Mouse (Mus musculus): Measurements from ENCODE around the gene Frmpd1.

Frmpd1 gene

DNA sequence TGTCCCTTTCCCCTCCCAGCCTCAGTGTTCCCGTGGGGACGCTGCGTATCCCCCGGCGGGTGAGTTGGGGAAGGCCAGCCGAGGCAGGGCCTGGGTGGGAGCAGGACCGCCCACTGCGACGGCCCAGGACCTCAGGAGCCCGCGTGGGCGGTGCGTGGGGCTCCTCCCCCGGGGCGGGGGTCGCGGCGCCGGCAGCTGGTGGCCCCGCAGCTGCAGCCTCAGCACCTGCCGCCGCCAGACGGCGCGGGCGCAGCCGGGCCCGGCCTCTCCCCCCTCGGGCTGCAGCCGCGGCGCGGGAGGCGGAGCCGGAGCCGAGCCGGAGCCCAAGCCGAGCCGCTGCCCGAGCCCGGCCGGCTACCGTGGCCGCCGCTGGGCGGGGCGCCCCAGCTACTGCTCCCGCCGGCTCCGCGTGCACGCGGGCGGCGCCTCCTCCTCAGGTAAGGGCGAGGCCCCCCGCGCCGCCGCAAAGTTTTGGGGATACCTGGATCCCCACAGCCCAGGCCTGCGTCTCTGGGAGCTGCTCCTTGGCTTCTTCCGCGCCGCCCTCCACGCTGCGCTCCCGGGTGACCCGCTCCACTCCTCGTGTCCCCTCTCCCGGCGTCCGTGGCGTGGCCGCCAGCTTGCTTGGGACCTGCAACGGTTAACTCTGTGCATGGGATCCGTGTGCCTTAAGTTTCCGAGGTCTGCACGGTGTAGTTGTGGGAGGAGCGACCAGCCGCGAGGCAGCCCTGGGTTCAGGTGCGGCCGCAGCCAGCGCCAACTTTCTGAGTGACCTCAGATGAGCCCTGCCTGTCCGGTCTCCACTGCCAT is at the start of gene Frmpd1:
Frmpd1 (plus strand) TSS at position 355 of the 810 bp plus-strand sequence.
- CTCF ChIA-PET, result no interaction called here

DNA sequence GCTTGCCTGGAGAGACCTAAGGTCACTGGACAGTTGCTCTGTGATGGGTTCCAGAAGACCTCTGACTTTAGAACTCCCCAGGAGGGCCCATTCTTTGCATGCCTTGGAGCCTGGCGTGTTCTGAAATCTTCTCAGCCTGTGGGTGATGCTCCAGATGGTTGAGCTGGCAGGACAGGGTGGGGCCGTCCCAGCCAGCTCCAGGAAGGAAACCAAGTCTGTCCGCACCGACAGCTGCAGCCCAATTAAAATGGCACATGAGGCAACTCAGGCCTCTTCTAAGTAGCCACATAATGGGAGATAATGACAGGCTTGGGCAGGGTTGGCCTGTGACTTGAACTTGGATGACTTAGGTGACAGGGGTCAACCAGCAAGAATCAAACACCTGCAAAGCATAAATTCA is 47.0 kb upstream of the Frmpd1 start:
- CTCF ChIA-PET, result no interaction called here

DNA sequence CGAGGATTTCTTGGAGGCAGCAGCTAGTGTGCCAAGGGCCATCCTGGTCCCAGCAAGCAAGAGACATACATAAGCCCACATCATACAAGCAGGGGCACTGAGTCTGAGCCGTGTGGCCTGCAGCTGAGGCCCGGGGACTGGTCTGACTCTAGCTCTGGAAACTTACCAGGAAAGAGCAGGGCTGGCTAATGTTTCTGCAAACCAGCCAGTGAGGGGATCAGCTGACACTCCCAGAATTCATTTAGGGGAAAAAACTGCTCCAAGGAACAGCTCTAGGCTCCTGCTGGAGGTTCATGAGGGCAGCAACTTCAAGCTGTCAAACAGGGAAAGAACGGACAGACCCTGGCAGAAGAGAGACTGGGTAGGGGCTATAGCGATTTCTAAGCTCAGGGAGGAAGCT is 42.8 kb upstream of the Frmpd1 start:
- CTCF ChIA-PET, result no interaction called here

DNA sequence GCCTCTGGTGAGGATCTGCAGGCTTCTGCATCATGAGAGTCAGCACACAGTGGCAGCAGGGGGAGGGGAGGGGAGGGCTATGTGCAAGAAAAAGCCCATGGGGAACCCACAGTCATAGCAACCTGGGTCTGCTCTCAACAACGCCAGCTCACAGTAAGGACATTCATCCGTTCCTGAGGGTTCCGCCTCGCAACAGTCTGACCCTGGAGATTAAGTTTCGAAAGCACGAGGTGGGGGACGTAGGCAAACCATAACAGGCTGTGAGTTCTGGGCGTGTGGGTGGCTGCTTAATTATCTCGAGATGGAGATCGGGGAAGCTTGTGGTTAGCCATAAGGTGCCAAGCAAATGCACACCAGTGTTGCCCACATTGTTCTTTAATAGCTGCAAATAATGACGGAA is 42.3 kb upstream of the Frmpd1 start:
- CTCF ChIA-PET, result no interaction called here

DNA sequence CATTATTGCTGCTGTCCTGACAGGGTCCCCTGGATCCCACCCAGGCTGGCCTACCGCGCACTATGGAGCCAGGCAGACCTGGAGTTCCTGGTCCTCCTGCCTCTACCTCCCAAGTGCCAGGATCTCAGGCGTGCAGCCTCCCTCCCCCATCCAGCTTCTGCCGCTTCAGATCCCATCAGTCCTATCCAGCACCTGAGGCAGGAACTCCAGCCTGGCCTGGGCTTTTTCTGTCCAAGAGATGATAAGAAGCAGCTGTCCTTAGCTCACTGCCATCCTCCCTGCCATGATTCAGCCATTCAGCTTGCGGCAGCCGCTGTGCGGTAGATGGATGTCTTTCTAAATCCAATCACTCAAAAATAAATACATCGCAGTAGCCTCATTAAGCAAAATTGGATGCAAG is 41.7 kb upstream of the Frmpd1 start:
- CTCF ChIA-PET, result no interaction called here

DNA sequence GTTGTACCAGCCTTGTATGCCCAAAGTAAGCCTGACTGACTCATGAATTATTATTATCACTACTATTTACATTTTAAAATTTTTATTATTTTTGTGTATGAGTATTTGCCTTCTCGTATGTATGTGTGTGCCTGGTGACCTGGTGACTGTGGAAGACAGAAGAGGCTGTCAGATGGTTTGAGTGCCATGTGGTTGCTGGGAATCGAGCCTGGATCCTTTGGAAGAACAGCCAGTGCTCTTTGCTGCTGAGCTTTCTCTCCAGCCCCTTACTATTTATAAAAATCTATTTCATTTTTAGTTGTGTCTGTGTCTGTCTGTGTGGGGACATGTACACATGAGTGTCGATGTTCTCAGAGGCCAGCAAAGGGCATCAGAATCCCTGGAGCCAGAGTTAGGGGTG is 28.2 kb upstream of the Frmpd1 start:
- CTCF ChIA-PET, result interaction anchor here (0.6 kb wide), 1 partner anchor 9 kb away, joined by 3 read pairs; no protein-coding TSS in a partner anchor

DNA sequence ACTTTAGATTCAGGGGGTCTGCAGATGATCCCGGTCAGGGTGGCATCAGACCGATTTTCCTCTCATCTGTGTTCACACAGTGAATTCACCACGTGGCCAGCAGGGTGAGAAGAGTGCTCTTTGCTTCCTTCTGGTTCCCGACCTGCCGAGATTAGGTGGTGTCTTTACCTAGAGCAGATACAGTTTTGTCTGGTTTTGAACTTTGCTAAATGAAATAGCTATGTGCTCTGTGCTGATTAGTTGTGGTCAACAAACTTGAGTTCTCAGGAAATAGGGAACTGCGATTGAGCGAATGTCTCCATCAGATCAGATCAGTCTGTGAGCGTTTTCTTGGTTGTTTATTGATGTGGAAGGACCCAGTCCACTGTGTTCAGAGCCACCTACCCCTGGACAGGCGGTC is 26.1 kb upstream of the Frmpd1 start:
- CTCF ChIA-PET, result no interaction called here

DNA sequence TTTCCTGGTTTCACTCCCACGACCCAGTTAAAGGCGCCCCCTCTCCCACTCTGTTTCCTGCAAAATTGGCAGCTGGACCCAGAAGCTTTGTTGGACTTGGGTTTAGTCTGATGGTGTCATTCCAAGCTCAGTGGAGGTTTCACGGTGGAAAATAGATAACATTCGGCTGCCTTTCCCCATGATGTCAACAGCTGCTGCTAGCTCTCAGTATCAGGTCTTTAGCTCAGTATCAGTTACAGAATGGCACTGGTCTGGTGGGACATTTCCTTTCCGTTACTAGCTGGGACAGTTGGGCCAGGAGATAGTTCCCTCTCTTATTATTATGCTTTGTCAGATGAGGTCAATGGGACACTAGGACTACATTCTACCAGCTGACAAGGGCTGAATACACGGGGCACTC is 23.9 kb upstream of the Frmpd1 start:
- CTCF ChIA-PET, result no interaction called here

DNA sequence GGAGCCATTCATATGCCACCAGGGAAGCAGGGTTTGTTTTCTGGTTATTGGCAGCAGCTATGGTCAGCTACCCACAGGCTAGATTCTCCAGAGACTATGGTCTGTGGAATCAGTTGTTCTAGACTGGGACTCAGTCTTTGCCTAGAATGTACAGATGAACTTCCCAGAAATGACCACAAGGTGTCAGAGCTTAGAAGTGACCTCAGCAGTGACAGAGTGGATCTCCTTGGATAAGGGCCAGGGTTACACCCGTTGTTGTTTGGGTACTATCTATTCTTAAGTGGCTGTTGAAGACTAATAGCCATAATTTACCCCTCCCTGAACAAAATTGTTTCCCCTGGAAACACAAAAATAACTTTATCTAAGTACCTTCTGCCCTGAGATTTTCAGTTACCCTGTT is 21.0 kb upstream of the Frmpd1 start:
- CTCF ChIA-PET, result no interaction called here

DNA sequence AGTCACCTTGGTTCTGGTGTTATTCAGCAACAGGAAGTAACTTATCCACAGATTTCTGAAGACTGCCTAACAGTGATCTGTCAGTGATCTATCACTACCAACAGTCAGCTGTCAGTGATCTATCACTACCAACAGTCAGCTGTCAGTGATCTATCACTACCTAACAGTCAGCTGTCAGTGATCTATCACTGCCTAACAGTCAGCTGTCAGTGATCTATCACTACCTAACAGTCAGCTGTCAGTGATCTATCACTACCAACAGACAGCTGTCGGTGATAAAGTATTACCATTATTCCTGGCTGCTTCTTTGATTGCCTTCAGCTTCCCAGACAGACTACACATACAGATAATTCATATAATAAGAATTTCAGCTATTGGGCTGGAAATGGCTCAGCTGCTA is 19.2 kb upstream of the Frmpd1 start:
- CTCF ChIA-PET, result interaction anchor here (0.5 kb wide), 1 partner anchor 9 kb away, joined by 3 read pairs; no protein-coding TSS in a partner anchor

DNA sequence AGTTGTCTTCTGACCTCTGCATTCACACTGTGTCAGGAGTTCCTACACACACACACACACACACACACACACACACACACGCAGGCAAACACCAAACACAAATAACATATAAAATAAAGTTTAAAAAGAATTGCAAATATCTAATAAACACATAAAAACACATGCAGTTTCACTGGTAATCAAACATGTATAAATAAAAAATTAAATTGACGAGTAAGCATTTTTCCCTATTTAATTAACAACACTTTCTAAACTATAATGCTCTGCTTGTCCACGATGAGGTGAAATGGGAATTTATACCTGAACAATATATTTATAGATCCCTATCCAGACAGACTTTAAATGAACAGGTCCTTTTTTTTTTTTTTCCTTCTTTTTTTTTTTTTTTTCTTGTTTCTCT is 18.7 kb upstream of the Frmpd1 start:
- CTCF ChIA-PET, result no interaction called here

DNA sequence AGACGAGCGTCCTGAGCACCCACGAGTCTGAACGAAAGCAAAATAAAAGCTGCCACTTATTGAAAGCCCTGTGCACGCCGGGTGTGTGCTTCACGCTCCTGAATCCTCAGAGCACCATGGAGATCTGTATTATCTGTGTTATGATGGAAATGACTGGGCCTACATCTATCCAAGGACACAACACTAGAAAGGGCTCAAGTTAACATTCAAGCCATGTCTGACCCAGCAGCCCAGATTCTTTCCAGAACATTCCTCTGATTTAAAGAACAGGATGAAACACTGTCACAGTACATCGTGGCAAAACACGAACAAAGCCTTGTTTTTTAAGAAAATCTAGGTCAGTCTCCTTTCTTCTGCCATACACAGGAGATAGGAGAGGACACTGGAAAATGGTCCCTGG is 13.3 kb upstream of the Frmpd1 start:
- CTCF ChIA-PET, result no interaction called here

DNA sequence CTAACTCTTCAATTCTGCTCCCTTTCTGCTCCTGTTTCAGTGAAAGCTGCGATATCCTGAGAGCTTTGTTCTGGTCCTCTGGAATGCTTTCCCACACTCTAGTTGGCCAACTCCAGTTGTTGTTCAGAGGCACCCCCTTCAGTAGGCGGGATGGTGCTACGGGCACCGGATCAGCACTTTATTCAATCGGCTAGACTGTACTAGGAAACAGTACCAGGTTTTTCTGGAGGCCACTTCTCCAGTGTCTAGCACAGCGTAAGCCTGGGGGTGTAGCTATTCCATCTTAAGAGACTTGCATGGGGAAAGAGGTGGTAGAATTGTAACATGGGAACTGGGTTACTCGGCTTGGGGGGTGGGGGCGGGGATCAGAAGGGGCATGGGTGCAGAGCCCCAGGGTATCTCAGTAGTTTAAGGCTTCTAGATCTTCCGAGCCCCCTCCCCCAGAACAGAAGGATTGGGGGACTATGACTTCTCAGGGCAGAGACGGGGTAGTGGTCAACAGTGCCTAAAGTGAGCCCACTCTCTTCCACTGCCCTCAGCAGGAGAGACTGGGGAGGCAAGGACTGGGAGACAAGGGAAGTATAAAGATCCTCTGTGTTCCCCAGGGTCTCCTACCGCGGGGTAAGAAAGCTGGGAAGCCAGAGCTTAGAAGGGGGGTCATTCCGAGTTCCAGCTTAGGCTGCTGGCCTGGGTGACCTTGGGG is 706 bp upstream of the Frmpd1 start:
- CTCF ChIA-PET, result no interaction called here

DNA sequence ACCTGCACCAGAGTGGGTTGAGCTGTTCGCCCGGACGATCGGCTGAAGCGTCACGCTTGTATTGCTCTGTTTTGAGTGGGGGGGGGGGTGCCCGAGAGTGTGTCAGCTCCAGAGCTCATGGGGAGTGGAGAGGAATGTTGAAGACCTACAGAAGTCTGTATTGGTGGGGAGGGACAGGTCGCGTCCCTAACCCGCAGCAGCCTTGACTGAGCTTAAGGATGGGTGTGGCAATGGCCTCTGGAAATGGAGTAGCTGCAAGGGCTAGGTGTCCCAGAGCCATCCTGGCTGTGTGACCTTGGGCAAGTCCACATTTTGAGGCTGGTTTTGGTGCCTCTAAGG is 625 bp downstream of the Frmpd1 start:
- CTCF ChIA-PET, result no interaction called here

DNA sequence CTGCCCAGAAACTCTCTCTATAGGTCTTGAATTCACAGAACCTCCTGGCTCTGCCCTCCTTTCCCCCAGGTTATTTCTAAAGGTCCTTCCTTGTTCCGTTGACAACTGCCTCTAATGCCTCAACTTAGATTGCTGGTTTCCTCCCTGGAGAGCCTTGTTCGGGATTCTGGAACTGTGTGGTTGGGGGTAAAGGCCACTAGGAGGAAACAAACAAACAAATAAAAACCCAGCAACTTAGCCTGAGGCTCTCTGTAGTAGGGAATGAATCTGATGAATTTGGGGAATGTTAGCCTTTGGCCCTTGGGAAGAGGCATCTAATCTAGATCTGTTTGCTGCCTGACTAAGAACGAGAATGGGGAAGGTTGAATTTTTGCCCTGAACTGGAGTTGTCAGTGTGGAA is 13.6 kb downstream of the Frmpd1 start:
- CTCF ChIA-PET, result no interaction called here

DNA sequence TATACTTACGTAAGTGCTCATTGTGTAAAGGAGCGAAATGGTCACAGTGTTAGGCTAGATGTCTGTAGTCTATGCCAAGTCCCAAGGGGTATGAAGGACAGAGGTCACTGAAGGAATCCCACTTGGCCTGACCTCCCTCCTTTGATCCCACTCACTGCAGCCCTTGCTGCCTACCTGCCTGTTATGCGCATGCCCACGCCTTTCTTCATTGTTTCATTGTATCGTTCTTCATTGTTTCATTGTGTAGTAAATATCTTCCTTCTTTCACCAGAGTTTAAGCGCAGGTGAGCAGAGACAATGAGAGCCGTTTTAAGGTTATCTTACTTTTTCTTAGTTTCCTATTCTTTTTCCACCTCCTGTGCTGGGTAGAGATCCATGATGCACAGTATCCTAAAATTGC is 18.6 kb downstream of the Frmpd1 start:
- CTCF ChIA-PET, result no interaction called here

DNA sequence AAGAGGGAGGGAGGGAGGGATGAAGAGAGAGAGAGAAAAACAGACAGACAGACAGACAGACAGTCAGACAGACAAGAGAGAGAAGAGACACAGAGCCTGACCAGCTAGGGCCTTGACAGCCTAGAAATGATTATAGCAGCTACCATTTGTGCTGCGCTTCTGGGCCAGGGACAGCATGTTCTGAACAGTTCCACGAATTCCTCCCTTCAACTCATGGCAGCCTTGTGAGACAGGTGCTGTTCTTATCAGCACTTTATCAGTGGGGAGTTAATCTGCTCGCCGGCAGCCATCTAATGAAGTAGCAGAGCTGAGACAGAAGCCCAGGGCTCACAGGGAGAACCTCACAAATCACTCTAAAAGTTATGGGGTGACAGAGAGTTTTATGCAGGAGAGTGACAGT is 22.8 kb downstream of the Frmpd1 start:
- CTCF ChIA-PET, result no interaction called here

DNA sequence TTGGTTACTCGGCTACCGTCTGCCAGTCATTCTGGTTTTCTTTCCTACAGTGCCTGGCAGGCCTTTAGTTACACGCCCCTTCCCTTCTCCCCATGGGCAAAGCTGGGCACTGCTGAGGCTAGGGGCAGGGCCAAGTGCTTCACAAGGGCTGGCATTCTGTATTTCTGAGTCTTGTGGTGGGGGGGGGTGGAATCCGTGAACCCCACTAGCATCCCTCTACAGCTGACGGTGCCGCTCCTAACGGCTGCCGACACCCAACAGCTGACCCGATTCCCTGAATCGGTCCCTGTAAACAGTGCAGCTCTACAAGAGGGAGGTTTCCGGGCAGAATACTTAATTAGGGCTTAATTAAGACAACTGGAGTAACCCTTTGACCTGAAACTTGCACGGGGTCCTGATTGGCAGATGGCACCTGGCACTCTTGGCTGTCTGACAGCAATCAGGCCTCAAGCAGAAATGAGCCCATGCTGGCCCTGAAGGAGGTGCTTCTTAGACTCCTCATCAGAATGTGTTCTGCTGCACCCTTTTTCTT is 24.2 kb downstream of the Frmpd1 start:
- CTCF ChIA-PET, result no interaction called here

DNA sequence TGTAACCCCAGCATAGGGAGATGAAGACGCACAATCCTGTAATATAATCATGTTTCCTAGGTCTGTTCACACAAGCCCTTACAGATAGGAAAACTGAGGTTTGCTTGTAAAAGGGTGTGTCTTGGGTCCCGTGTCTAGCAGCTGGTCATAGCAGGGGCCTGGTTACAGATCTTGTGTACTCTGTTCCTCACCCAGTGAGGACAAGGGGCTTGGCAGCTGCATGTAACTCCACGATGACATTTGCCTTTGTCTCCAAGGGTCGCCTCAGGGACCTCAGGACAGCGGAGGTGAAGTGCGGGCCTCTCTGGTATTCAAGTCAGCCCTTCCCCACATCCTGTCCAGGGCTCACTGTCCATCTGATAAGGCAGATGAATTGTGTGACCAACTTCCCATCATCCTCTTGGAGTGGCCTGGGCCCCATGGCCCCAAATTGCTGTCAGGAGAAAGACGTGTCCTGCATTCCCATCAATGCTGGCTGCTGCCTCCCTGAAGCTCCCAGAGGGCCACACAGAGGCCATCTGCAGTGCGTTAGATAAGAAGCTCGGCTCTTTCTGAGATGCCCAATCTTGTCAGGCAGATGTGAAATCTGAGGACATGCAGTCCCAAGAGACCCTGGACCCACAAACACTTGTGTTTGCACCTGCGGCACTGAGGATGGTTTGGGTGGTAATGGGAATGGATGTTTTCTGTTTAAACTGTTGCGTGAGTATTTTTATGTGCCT is 27.8 kb downstream of the Frmpd1 start:
- CTCF ChIA-PET, result no interaction called here

DNA sequence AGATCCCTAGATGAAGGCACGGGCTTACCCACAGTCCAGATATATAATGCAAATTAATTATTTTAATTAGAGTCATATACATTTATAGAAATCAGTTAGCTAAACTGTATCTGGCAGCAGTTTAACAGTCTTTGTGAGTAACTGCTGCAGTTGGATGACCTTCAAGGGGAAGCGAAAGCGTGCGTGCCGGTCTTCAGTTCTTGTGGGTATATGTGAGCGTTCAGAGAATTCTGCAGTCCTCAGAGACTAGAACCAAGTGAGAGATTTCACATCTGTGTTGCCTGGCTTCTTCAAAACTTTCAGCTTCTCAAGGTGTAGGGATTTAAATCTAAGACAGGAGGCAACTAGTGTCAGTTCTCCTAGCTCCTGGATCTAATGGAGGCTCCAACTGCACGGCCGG is 35.3 kb downstream of the Frmpd1 start:
- CTCF ChIA-PET, result no interaction called here

DNA sequence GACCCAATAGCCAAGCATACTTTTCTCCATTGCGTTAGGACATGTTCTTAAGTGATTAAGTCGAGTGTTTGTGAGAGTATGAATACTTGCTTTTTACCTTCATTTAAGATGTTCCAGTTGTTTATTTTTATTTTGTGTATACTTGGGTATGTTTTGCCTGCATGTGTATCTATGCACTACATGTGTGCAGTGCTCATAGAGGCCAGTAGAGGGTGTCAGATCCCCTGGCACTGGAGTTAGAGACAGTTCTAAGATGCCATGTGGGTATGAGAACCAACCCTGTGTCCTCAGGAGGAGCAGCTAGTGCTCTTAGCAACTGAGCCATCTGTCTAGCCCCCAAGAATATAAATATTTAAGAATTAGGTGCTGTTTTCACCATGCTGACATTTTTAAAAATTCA is 37.7 kb downstream of the Frmpd1 start:
- CTCF ChIA-PET, result no interaction called here

DNA sequence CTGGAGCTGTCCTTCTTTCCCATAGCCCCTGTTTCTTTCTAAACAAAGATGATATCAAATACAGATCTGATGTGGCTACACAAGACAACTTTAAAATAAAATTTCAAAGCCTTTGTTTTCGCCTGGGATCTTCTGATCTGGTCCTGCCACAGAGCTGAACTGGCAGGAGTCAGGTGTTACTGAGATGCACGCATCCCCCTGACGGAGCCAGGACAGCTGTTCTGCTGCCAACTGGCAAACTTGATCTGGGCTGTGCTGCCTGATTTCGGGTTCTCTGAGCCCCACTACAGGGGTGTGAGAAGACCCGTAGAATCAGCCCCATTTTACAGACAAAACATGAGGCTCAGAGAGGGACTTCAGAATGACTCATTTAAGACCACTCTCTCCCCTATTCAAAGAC is 45.6 kb downstream of the Frmpd1 start:
- CTCF ChIA-PET, result no interaction called here

DNA sequence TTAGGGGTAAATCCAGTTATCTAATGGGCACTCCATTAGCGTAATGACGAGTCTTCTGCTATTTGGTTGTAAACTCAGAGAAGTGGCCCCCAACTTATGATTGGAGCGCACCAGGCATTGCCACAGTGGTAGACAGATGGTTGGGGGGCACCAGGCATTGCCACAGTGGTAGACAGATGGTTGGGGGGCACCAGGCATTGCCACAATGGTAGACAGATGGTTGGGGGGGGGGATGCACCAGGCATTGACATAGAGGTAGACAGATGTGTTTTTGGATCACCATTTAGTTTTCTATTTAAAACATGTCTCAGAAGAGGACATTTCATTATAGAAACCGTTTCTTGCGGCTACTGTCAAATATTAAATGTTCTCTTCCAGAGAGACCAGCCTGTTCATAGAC is 53.6 kb downstream of the Frmpd1 start:
- CTCF ChIA-PET, result no interaction called here

Measured in spleen, embryonic (tissue).